Mouse (Mus musculus) ES-E14 (cell line): ENCODE results near the gene Stk10.
"Not testable (repeated sequence)": the region's sequence is repeated elsewhere in the genome, so short reads cannot be mapped to it uniquely, and the experiment has no call there.

ENCODE experiments used
- HCFC1 ChIP-seq: IDR thresholded peaks from 2 replicates; pipeline ENCODE4 v1.6.1; 2012; ENCODE audit warnings: low read length, inconsistent platforms, borderline replicate concordance; ENCODE audit not compliant: insufficient read depth
- MAFK ChIP-seq: IDR thresholded peaks from 2 replicates; pipeline ENCODE4 v1.6.1; 2014; ENCODE audit warnings: mild to moderate bottlenecking, low read depth, low read length, inconsistent platforms; ENCODE audit not compliant: insufficient read depth
- ZC3H11A ChIP-seq: IDR thresholded peaks from 2 replicates; pipeline ENCODE4 v1.6.1; 2012; ENCODE audit warnings: low read depth, mild to moderate bottlenecking, inconsistent platforms, low read length, borderline replicate concordance

GRCm38 (mm10) chr11:32514853-32515252 is 18.3 kb upstream of the Stk10 start:
- TF ChIP-seq MAFK, ZC3H11A, HCFC1: not testable (repeated sequence)
